Mouse (Mus musculus) gastrocnemius, postnatal 4 days (tissue): ENCODE measurements around the gene Rnf10. TPM values are rescaled to one million over a fixed set of nuclear protein-coding genes. Genes with fewer than 3 reads are reported as not detected.

Experiments used
- DNase-seq, 2 experiments: peaks; one replicate each; pipeline ENCODE4 v3.0.0; 2021 to 2022; ENCODE audit warnings: low spot score in 2 of 2, mixed read lengths in 2 of 2
- total RNA-seq, 2 experiments: library from RNA; stranded (reverse); gene quantifications; 2 replicates each; pipeline ENCODE4 v1.2.3; 2021

Gene Rnf10
- total RNA-seq, 2 experiments from 2014 or later = 196 TPM

GRCm38 (mm10) chr5:115204562-115205311 lies 68.0 kb downstream of the Rnf10 start:
- peak in 1 of 2 experiments; percentile 44 for DNase-seq

DNA sequence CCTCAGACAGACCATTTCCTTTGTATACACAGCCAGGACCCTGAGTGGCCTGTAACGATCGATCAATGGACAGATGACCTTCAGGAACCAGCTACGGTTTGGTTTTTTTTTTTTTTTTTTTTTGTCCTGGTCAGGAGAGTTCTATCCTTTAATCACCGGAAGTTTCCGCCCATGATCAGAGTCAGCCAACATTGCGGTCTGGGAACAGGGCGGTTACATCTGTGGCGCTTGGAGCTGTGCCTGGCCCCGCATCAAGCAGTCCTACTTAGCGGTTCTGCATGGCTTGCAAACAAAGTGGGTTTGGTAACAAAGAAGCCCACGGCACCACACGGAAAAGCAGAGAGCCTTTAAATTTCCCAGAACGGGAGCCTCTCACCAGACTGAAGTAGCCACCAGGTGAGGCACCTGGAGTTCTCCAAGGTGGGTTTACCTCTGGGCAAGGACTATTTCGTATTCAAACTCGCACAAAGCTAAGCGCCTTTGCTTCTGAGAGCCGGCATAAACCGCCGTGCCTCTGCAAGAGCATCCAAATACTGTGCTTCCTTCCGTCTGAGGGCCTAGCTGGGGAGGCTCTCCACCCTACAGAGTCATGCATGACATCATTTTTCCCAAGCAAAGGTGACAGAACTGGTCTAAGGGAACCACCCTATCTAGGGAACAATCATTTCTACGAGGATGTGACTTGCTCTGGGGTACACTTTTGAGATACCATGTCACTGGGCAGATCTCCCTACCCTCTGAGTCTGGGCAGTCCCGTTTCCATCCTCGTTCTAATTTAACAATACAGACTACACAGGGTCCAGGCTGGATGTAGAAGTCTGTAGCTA lies 68.8 kb downstream of the Rnf10 start:
- DNase-seq = no peak

DNA sequence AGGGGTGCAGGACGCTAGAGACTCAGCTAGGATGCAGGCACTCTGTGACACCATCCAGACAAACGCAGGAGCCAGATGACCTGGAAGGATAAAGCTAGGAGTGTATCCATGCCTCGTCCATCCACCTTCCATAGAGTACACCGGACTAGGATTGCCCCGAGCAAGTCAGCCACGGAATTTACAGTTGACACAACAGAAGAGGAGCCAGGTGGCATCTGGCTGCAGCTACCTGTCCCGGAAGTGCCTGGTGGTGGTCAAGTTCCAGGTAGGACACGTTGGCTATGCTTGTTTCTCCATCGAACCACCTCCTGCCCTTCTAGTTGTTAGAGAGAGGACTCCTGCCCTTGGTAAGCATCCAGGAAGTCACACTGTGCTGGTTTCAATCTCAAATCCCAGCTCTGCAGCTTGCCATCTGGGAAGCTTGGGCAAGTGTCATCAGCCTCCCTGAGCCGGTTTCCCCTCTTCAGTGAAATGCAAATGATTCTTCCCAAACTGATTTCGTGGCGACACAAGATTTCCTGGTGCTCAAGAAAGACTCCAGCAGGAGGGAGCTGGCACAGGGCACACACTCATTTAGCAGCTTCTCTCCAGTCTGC lies 78.0 kb downstream of the Rnf10 start:
- DNase-seq = no peak

DNA sequence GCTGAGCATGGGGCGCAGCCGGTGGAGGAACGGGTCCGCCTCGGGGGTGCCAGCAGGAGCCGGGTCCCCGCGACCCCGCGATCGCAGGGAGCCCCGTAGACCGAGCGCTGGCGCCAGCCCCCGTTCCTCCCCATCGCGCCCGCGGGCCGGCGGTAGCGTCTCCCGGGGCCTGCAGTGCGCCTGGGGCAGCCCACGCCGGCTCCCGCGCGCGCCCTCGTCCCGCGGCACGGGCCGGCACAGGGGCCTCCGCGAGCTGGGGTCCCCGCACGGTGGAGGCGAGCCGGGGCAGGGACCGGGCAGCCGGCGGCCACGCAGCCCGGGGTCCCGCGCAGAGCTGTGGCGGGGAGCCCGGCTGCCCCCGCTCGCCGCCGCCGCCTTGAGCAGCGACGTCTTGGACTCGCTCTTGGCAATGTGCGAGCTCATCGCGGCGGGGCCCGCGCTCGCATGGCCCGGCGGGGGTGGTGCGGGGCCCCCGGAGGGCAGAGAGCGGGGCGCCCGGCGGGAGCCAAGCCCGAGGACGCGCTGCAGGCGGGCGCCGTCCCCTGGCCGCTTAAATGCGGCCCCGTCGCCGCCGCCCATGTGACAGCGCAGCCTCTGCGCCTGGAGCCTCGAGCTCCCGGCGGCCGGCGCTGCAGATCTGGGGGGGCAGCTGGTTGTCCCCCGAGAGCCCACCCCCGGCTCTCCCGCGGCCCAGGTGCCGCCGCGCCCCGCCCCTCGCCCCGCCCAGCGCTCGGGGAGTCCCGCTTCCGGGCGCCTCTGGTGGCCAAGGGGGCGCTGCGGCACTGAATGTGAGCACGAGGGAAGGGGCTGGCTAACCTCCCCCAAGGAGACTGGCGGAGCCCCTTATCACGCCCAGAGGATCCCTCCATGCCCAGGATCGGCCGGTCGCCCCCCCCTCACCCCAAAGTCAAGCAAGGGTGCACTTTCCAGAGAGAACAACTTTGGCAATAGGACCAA lies 78.8 kb downstream of the Rnf10 start, which contains the start of gene Cabp1:
Gene Cabp1 (minus strand): TSS at position 713 of the 957 bp plus-strand sequence.
- peak in 1 of 2 experiments; percentile 37 for DNase-seq

- peak in 1 of 2 experiments; percentile 58 for DNase-seq
Measured at GRCm38 (mm10) chr5:115193226-115193625, 79.5 kb downstream of the Rnf10 start.

DNA sequence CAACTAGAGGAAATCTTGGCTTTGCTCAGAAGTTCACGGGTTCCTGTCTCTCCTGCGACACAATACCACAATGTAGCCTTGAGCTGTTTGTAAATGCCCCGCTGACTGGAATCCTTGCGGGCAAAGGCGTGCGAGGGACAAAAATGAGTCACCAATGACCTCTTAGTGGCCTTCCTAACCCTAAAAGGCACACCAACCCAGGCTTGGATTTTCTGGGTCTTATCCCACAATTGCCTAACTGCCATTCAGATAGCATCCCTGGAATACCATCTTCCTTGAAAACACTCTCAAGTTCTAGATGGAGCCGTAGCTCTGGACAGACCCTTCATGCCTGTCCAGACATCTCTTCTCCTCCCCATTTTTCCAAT lies 79.9 kb downstream of the Rnf10 start:
- DNase-seq = no peak

DNA sequence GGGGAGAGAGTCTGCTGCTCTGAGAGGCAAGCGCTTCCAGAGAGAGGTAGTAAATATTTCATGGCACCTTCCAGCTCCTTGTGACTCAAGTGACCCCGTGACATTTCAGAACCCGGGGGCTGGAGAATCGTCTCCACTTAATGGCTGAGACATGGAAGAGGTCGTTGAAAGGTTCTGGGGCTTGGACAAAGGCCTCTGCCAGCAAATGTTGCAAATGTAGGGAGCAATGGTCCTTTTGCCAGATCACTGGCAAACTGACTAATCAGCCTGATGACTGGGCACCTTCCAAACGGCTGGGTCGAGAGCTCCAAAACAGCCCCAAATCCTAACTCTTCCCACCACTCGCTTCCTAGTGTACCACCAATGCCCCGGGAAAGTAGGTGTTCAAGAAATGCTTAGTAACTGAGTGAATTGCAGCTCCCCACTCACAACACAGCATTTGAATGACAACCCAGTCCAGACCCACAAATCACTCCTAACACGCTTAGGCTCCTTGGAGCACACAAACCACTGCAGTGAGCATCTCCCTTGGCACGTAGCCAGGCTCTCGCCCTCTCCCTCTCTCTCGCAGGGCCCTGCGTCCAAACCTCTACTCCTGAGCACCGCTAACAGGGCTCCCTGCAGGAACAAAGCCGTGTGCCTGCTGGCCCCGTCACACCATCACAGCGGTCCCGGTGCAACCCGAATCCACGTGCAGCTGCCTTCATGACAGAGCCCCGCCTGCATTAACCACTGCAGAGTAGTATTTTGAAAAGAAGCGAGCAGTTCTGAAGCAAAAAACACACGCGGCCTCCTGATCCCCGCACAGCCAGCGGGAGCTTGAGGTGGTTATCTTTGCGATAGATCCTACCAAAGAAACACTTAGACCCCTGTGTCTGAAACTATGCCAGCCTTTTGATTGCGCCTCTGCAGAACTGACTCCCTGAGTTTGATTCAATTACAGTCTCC lies 80.5 kb downstream of the Rnf10 start:
- DNase-seq = no peak

Other genes with a start within 250 kb of the Rnf10 start
- gene Gm10401, start 174.6 kb downstream of the Rnf10 start, total RNA-seq = not detected
- gene Acads, start 153.6 kb downstream of the Rnf10 start, total RNA-seq = 10 to 100 TPM; 74.6 to 78.1 TPM
- 10 to 100 TPM; 19.9 to 20.3 TPM for gene Unc119b, start 137.9 kb downstream of the Rnf10 start, total RNA-seq
- 100 to 1,000 TPM; 198 to 217 TPM for gene Mlec, start 114.7 kb downstream of the Rnf10 start, total RNA-seq
- 1 to 10 TPM; 4.2 to 5.1 TPM for gene Cabp1, start 78.5 kb downstream of the Rnf10 start, total RNA-seq
- 10 to 100 TPM; 20.2 to 25.0 TPM for gene Pop5, start 37.1 kb downstream of the Rnf10 start, total RNA-seq
- gene Coq5, start 6.8 kb upstream of the Rnf10 start, total RNA-seq = 10 to 100 TPM; 57.8 to 64.2 TPM
- gene Dynll1, start 28.1 kb upstream of the Rnf10 start, total RNA-seq = 100 to 1,000 TPM; 314 to 330 TPM
- gene Srsf9, start 54.3 kb upstream of the Rnf10 start, total RNA-seq = 10 to 100 TPM; 38.2 to 42.8 TPM
- 10 to 100 TPM; 19.5 to 21.6 TPM for gene Gatc, start 68.3 kb upstream of the Rnf10 start, total RNA-seq
- gene Triap1, start 68.3 kb upstream of the Rnf10 start, total RNA-seq = 10 to 100 TPM; 19.7 to 22.8 TPM
- 100 to 1,000 TPM; 236 to 243 TPM for gene Cox6a1, start 76.1 kb upstream of the Rnf10 start, total RNA-seq
- gene Msi1, start 156.7 kb upstream of the Rnf10 start, total RNA-seq = 1 to 10 TPM; 6.2 to 6.5 TPM
- gene Pla2g1b, start 193.4 kb upstream of the Rnf10 start, total RNA-seq = not detected
- gene Sirt4, start 211.8 kb upstream of the Rnf10 start, total RNA-seq = 10 to 100 TPM; 13.4 to 16.8 TPM
- gene Pxn, start 233.8 kb upstream of the Rnf10 start, total RNA-seq = 100 to 1,000 TPM; 170 to 175 TPM